Mouse (Mus musculus): ENCODE results near the gene Bag3. TPM values are rescaled to one million over a fixed set of nuclear protein-coding genes. Genes with fewer than 3 reads are reported as not detected.
A peak's percentile ranks its signal among the peaks of the same experiment; 100 is the strongest.

Gene Bag3
- polyA plus RNA-seq (2016; fragmentation: Nextera tagmentation; extraction: Ambion mirVana), result 11.2 and 11.5 TPM in 2 replicates

DNA sequence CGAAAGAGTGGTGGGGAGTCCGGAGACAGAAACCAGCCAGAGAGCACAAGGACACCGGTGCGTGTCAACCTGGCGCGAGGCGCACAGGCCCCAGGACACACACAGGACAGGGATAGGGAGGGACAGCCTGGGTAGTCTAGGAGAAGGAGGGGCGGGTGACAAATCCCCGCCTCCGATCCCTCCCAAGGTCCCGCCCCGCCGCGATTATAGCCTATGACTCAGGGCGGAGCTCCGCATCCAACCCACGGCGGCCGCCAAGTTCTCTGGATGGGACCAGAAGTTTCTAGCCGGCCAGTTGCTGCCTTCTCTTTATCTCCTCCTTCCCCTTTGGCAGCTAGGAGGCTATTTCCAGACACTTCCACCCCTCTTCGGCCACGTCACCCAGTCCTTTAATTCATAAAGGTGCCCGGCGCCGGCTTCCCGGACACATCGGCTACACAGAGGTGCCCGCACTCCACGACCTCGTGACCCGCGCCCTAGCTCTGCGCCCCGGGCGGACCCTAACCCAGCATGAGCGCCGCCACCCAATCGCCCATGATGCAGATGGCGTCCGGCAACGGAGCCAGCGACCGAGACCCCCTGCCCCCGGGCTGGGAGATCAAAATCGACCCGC, at the start of gene Bag3:
Gene Bag3 (plus strand): TSS at position 268 of the 613 bp plus-strand sequence.
- under 1% methylated on average over 46 of the region's 46 CpGs for WGBS
- H3K27me3 ChIP-seq (replicated peaks; ENCODE audit: low read depth, poor library complexity, severe bottlenecking), result peaks cover 23% of the 10 kb centered on the region
- peaks cover 34% of the 10 kb centered on the region for H3K4me1 ChIP-seq
- H3K27ac ChIP-seq (replicated peaks), result peak within 1 kb of the TSS; percentile 90
- no peaks in the 10 kb centered on the region for H3K36me3 ChIP-seq (replicated peaks)
- H3K9me3 ChIP-seq, result no peaks in the 10 kb centered on the region
- peak within 1 kb of the TSS; percentile 76 for H3K4me3 ChIP-seq
- peak; percentile 93 for DNase-seq (ENCODE audit: low spot score)

- peak overlapping the region; percentile 31; the same call in 1 of the 2 replicates for H3K4me3 ChIP-seq
- no peaks in the 10 kb centered on the region for H3K4me1 ChIP-seq
- no peaks in the 10 kb centered on the region for H3K27me3 ChIP-seq (replicated peaks; ENCODE audit: low read depth, poor library complexity, severe bottlenecking)
- no peak overlapping the region for H3K27ac ChIP-seq (replicated peaks)
- H3K9me3 ChIP-seq, result no peaks in the 10 kb centered on the region
- DNase-seq (ENCODE audit: low spot score), result peak; percentile 72
- H3K36me3 ChIP-seq (replicated peaks), result no peaks in the 10 kb centered on the region
- WGBS, result 34% methylated on average over 10 of the region's 10 CpGs
Observed at GRCm38 (mm10) chr7:128474322-128474721, 49.1 kb upstream of the Bag3 start.

- Histone ChIP-seq H3K4me1 (no peaks in the 10 kb centered on the region), H3K27ac (replicated peaks) (no peak overlapping the region), H3K27me3 (replicated peaks; ENCODE audit: low read depth, poor library complexity, severe bottlenecking) (no peaks in the 10 kb centered on the region), H3K9me3 (peaks cover 30% of the 10 kb centered on the region), H3K4me3 (no peak overlapping the region), H3K36me3 (replicated peaks) (no peaks in the 10 kb centered on the region)
- no peak for DNase-seq (ENCODE audit: low spot score)
- WGBS, result 96% methylated on average over 3 of the region's 3 CpGs
Observed at GRCm38 (mm10) chr7:128488986-128489385, 34.4 kb upstream of the Bag3 start.

- Histone ChIP-seq H3K36me3 (replicated peaks) (no peaks in the 10 kb centered on the region), H3K9me3 (no peaks in the 10 kb centered on the region), H3K4me3 (no peak overlapping the region), H3K27ac (replicated peaks) (no peak overlapping the region), H3K27me3 (replicated peaks; ENCODE audit: low read depth, poor library complexity, severe bottlenecking) (no peaks in the 10 kb centered on the region), H3K4me1 (no peaks in the 10 kb centered on the region)
- no peak for DNase-seq (ENCODE audit: low spot score)
- 92% methylated on average over 5 of the region's 5 CpGs for WGBS
Observed at GRCm38 (mm10) chr7:128494546-128494945, 28.9 kb upstream of the Bag3 start.

- DNase-seq (ENCODE audit: low spot score), result no peak
Observed at GRCm38 (mm10) chr7:128499801-128500200, 23.6 kb upstream of the Bag3 start.

DNA sequence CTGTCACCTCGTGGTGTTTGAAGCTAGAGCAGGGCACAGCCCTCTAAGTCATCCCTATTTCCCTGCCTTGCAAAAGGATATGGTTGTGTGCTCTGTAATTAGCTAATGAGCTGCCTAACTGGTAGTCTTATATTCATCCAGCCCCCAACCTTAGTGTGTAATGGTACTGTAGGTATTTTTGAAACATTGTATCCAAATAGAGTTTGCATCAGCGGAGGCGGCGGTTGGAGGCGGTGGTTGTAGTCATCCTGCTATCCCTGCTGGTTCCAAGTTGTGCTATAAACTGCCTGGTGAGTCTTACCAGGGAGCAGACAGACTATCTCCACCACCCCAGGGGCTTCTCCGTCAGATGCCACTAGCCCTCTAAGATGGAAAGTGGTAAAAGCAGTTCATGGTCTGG, 19.3 kb upstream of the Bag3 start:
- Histone ChIP-seq H3K27ac (replicated peaks) (no peak overlapping the region), H3K4me3 (no peak overlapping the region), H3K36me3 (replicated peaks) (no peaks in the 10 kb centered on the region), H3K9me3 (no peaks in the 10 kb centered on the region), H3K4me1 (no peaks in the 10 kb centered on the region), H3K27me3 (replicated peaks; ENCODE audit: low read depth, poor library complexity, severe bottlenecking) (no peaks in the 10 kb centered on the region)
- WGBS, result 86% methylated on average over 6 of the region's 6 CpGs
- no peak for DNase-seq (ENCODE audit: low spot score)

More at GRCm38 (mm10) chr7:128499801-128500200, 23.6 kb upstream of the Bag3 start:
- H3K27me3 ChIP-seq (replicated peaks; ENCODE audit: low read depth, poor library complexity, severe bottlenecking), result no peaks in the 10 kb centered on the region
- H3K4me3 ChIP-seq, result no peak overlapping the region
- no peak overlapping the region for H3K27ac ChIP-seq (replicated peaks)
- H3K4me1 ChIP-seq, result no peaks in the 10 kb centered on the region
- no peaks in the 10 kb centered on the region for H3K36me3 ChIP-seq (replicated peaks)
- H3K9me3 ChIP-seq, result no peaks in the 10 kb centered on the region
- 85% methylated on average over 6 of the region's 6 CpGs for WGBS

DNA sequence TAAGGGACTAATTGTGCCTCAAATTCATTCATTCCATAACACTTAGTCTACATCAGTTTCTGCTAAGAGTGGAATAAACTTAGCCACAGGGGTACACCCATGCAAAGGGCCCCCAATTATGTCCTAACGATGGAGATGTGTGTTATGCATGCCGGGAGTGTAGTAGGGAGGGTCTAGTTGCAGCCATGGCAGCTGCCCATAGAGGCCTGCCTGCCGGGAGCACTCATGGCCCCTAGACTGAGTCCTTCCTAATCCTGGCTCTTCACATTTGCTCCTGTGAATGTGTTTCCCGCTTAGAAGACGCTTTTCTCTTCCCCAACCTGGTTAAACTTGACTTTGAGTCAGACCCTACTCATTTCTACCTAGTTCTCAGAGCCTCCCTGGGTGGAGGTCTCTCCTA, 11.5 kb upstream of the Bag3 start:
- Histone ChIP-seq H3K27ac (replicated peaks) (no peak overlapping the region), H3K36me3 (replicated peaks) (no peaks in the 10 kb centered on the region), H3K9me3 (no peaks in the 10 kb centered on the region), H3K4me3 (no peak overlapping the region), H3K27me3 (replicated peaks; ENCODE audit: low read depth, poor library complexity, severe bottlenecking) (peaks cover 3% of the 10 kb centered on the region; the same call in 1 of the 2 replicates), H3K4me1 (peaks cover 20% of the 10 kb centered on the region)
- no peak for DNase-seq (ENCODE audit: low spot score)
- WGBS, result 87% methylated on average over 5 of the region's 5 CpGs

DNA sequence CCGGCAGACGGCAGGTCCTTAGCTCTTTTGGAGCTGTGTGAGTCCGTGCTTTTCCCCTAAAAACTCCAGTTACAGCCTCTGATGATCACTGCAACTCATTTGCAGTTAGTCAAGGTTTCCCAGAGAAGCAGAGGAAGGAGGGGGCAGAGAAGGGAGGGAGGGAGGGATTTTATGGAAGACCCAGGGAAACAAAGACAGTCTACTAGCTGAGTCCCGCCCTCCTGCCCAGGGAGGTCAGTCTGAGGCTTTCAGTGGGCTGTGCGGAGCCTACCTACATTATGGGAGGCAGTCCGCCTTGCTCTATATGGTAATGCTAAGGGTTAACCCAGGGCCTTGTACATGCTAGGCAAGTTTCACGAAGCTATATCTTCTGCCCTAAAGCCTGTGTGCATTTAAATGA, 9.9 kb upstream of the Bag3 start:
- Histone ChIP-seq H3K4me1 (peaks cover 20% of the 10 kb centered on the region), H3K9me3 (no peaks in the 10 kb centered on the region), H3K36me3 (replicated peaks) (no peaks in the 10 kb centered on the region), H3K27me3 (replicated peaks; ENCODE audit: low read depth, poor library complexity, severe bottlenecking) (peaks cover 3% of the 10 kb centered on the region; the same call in 1 of the 2 replicates), H3K4me3 (peak overlapping the region; percentile 21; the same call in 1 of the 2 replicates), H3K27ac (replicated peaks) (peak overlapping the region; percentile 7; the same call in 1 of the 2 replicates)
- WGBS, result 41% methylated on average over 7 of the region's 7 CpGs
- DNase-seq (ENCODE audit: low spot score), result no peak

- 42% methylated on average over 4 of the region's 4 CpGs for WGBS
- DNase-seq (ENCODE audit: low spot score), result no peak
- Histone ChIP-seq H3K27ac (replicated peaks) (0 out of 2 replicates have a peak overlapping the region, but pooled peaks have one; percentile 22), H3K27me3 (replicated peaks; ENCODE audit: low read depth, poor library complexity, severe bottlenecking) (peaks cover 3% of the 10 kb centered on the region; the same call in 1 of the 2 replicates), H3K36me3 (replicated peaks) (no peaks in the 10 kb centered on the region), H3K4me1 (peaks cover 27% of the 10 kb centered on the region), H3K9me3 (no peaks in the 10 kb centered on the region), H3K4me3 (no peak overlapping the region)
Observed at GRCm38 (mm10) chr7:128514341-128514740, 9.1 kb upstream of the Bag3 start.

GRCm38 (mm10) chr7:128516346-128516745, 7.1 kb upstream of the Bag3 start:
- 76% methylated on average over 4 of the region's 4 CpGs for WGBS
- no peak for DNase-seq (ENCODE audit: low spot score)
- Histone ChIP-seq H3K4me1 (peaks cover 32% of the 10 kb centered on the region), H3K9me3 (no peaks in the 10 kb centered on the region), H3K4me3 (no peak overlapping the region), H3K36me3 (replicated peaks) (no peaks in the 10 kb centered on the region), H3K27ac (replicated peaks) (no peak overlapping the region), H3K27me3 (replicated peaks; ENCODE audit: low read depth, poor library complexity, severe bottlenecking) (peaks cover 6% of the 10 kb centered on the region; the same call in 1 of the 2 replicates)

DNA sequence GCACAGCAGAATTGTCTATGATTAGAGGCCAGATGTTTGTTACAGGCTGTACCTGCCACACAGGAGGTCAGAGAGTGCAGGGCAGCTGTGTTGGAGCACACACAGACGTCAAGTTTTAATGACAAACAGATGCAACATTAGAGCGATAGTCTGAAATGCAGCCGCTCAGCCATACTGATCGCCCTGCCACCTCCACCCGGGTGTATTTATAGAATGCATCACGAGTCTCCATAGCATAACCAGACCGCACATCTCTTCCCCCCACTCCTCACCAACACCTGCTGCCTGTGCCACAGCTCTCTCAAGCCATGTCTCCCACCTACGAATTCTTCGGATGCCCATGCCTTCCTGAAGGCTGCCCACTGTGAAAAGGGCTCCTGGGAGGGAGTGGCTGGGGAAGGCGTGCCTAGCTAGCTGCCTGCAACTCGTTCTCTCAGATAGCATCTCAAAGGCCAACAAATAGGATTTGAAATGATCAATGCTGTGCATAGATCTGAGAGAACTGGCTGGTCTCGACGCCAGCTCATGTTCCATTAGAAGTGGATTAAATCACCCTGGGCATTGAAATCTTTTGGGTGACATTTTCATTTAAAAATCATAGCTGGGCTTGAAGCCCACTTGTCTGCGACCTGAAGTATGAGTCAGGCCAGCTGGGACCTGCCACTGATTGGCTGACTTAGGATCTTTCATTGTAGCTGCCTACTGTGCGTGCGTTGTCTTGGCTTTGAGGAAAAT, 3.9 kb upstream of the Bag3 start:
- 59% methylated on average over 16 of the region's 16 CpGs for WGBS
- no peaks in the 10 kb centered on the region for H3K36me3 ChIP-seq (replicated peaks)
- peaks cover 23% of the 10 kb centered on the region for H3K27me3 ChIP-seq (replicated peaks; ENCODE audit: low read depth, poor library complexity, severe bottlenecking)
- H3K9me3 ChIP-seq, result no peaks in the 10 kb centered on the region
- DNase-seq (ENCODE audit: low spot score), result peak; percentile 62
- no peak overlapping the region for H3K27ac ChIP-seq (replicated peaks)
- peak overlapping the region; percentile 22; the same call in 1 of the 2 replicates for H3K4me3 ChIP-seq
- H3K4me1 ChIP-seq, result peaks cover 30% of the 10 kb centered on the region

DNA sequence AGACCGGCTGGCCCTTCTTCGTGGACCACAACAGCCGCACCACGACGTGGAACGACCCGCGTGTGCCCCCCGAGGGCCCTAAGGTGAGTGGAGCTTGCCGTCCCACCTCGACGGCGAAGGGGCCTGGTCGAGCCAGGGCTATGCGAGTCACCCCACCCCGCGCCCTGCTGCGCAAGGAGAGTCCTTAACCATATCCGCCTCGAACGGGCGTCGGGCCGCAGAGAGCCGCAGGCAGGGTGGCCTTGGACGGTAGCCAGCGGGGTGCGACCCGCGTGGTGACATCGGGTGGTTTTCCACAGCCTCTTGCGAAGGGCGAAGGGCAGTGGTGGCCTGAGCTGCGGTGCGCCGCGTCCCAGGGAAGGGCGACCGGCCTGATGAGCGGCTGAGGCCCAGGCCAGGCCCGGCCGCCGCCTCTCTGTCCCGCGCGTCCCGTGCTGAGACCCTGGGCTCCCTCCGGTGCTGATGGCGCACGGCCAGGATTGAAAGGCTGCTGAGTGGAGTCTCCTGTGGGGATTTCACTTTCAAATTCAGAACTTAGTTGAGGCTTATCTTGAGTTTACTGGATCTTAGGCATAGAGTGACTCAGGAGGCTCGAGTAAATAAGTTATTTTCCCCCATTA, 656 bp downstream of the Bag3 start:
- WGBS, result 2% methylated on average over 51 of the region's 51 CpGs
- Histone ChIP-seq H3K4me1 (peaks cover 36% of the 10 kb centered on the region), H3K4me3 (peak overlapping the region; percentile 76), H3K9me3 (no peaks in the 10 kb centered on the region), H3K27ac (replicated peaks) (peak overlapping the region; percentile 90), H3K36me3 (replicated peaks) (no peaks in the 10 kb centered on the region), H3K27me3 (replicated peaks; ENCODE audit: low read depth, poor library complexity, severe bottlenecking) (peaks cover 23% of the 10 kb centered on the region)
- DNase-seq (ENCODE audit: low spot score), result peak; percentile 72

Data from embryonic facial prominence, embryonic 10.5 days (tissue).